Mouse (Mus musculus) heart, embryonic 11.5 days (tissue): ENCODE measurements around the gene Cacna1f. TPM values are rescaled to one million over a fixed set of nuclear protein-coding genes. Genes with fewer than 3 reads are reported as not detected.

Source experiments
- ATAC-seq: fragments of 200-750 bp; cut with Nextera tagmentation; replicated peaks from 2 replicates; pipeline ENCODE4 v1.8.0; 2017; ENCODE audit warnings: moderate library complexity; ENCODE audit not compliant: insufficient number of reproducible peaks, low FRiP score, low TSS enrichment
- H3K27ac ChIP-seq: fragments of 300-500 bp; sonication (generic); 2 replicates; pipeline ENCODE4 v1.5.1; 2014; ENCODE audit warnings: mild to moderate bottlenecking, low read depth, low read length
- H3K27me3 ChIP-seq: fragments of 300-500 bp; sonication (generic); 2 replicates; pipeline ENCODE4 v1.6.1; 2014; ENCODE audit warnings: mild to moderate bottlenecking, low read length, mixed read lengths; ENCODE audit not compliant: control insufficient read depth, insufficient read depth
- H3K36me3 ChIP-seq: fragments of 300-500 bp; sonication (generic); 2 replicates; pipeline ENCODE4 v1.6.1; 2014; ENCODE audit warnings: mild to moderate bottlenecking, low read length, moderate library complexity, mixed read lengths; ENCODE audit not compliant: control insufficient read depth, insufficient read depth
- H3K4me1 ChIP-seq: fragments of 300-500 bp; sonication (generic); 2 replicates; pipeline ENCODE4 v1.6.1; 2014; ENCODE audit warnings: low read length; ENCODE audit not compliant: control insufficient read depth, insufficient read depth
- H3K4me2 ChIP-seq: fragments of 300-500 bp; sonication (generic); 2 replicates; pipeline ENCODE4 v1.6.1; 2014; ENCODE audit warnings: mild to moderate bottlenecking, moderate library complexity
- H3K4me3 ChIP-seq: fragments of 300-500 bp; sonication (generic); 2 replicates; pipeline ENCODE4 v1.5.1; 2014; ENCODE audit warnings: low read depth, low read length
- H3K9ac ChIP-seq: fragments of 300-500 bp; sonication (generic); 2 replicates; pipeline ENCODE4 v1.6.1; 2014; ENCODE audit warnings: mild to moderate bottlenecking, low read depth, low read length, moderate library complexity
- H3K9me3 ChIP-seq: fragments of 300-500 bp; sonication (generic); replicated peaks from 2 replicates; pipeline ENCODE4 v1.6.1; 2016; ENCODE audit warnings: low read length; ENCODE audit not compliant: control insufficient read depth
- WGBS: fragments of 180-500 bp; shearing (Covaris S2); extraction: QIAGEN DNeasy Blood & Tissue Kit; methylation state at CpG from one replicate; pipeline ENCODE4 v1.1.7; 2014; ENCODE audit not compliant: insufficient replicate concordance; 5-methylcytosine and 5-hydroxymethylcytosine counted together
- polyA plus RNA-seq: library from polyadenylated mRNA; unstranded; fragments of >200 nt; fragmentation: Nextera tagmentation; extraction: Ambion mirVana; gene quantifications from 2 replicates; pipeline ENCODE4 v1.2.1, GENCODE M21; 2014

Cacna1f gene
- not detected in 2 replicates for polyA plus RNA-seq

DNA sequence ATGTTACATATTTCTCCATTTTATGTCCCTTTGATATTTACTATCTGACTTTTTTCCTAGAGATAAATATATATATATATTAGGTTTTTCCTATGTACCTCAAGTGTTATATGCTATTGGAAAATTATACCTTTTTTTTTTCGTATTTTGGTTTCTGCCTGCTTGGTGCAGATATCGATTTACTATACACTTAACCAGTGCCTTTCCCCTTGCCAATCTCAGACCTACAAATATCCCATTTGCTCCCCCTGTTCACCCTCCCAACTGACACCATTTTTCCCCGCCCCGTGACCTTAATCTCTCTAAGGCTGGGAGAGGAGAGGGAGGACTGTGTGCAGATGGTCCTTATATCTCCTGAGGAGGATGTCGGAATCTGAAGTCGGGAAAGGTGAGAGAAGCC lies at the start of gene Cacna1f:
TSS of gene Cacna1f (plus strand) at position 301 of the 400 bp plus-strand sequence.
- Histone ChIP-seq H3K27me3 (peaks cover 3% of the 10 kb centered on the region; the same call in 1 of the 2 replicates), H3K4me3 (no peak within 1 kb of the TSS), H3K9me3 (no peaks in the 10 kb centered on the region), H3K4me1 (no peaks in the 10 kb centered on the region), H3K27ac (no peak within 1 kb of the TSS), H3K9ac (no peak within 1 kb of the TSS), H3K36me3 (no peaks in the 10 kb centered on the region), H3K4me2 (no peak within 1 kb of the TSS)
- 61% methylated on average over 6 of the region's 6 CpGs for WGBS
- ATAC-seq = no peak

DNA sequence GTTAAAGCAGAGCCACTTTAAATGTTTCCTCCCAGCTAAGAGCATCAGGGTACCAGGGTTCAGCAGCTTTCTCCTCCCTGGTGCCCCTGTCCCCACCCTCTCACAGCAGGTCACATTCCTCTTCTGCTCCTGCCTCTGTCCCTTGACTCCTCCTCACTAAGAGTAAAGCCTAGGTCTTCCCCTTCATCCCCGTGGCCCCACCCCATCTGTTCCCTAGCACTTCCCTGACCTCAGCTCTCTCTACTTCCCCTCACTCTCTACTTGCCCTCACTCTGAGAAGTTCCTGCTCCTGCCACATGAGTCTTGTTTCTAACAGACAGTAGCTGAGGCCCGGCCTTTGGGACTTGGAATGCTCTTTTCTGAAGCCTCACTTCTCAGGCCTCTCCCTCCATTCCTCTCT lies 43.8 kb upstream of the Cacna1f start:
- no peak overlapping the region for H3K4me2 ChIP-seq
- no peaks in the 10 kb centered on the region for H3K36me3 ChIP-seq
- H3K9me3 ChIP-seq = no peaks in the 10 kb centered on the region
- 28% methylated on average over 2 of the region's 2 CpGs for WGBS
- H3K9ac ChIP-seq = no peak overlapping the region
- H3K27ac ChIP-seq = no peak overlapping the region
- H3K27me3 ChIP-seq = no peaks in the 10 kb centered on the region
- no peaks in the 10 kb centered on the region for H3K4me1 ChIP-seq
- no peak for ATAC-seq
- H3K4me3 ChIP-seq = no peak overlapping the region

DNA sequence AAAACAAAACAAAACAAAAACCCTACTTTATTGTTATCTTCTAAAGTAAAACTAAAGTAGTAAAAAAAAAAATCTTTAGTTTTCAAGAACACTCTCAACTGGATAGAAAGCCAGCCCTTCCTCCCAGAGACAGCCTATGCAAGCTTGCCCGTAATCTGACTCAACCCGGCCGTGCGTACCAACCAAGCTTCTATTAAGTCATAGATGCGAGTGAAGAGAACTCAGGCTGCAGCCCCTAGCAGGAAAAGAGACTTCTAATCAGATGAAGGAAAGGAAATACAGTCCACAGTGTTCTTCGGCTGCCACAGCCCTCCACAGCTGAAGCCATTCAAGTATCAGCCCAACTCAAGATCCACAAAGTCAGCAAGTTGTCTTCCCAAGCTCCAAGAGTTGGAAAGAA lies 40.5 kb upstream of the Cacna1f start:
- H3K4me1 ChIP-seq = no peaks in the 10 kb centered on the region

DNA sequence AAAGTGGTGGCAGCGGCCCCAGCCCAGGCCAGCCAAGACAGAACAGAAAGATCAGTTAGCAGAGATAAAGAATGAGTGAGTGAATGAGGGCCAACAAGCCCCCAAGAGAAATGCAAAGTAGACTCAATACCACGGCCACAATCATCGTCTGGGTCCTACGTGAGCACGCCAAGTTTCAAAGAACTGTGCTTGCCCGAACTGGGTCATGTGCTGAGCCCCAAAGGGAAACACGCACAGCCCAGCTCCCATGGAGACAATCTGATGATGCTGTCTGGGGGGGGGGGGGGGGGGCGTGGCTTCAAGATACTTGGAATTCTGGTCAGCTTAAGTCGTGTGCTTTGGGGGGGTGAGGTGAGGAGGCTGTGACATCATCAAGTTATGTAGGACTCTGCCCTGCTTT lies 39.4 kb upstream of the Cacna1f start:
- Histone ChIP-seq H3K27me3 (no peaks in the 10 kb centered on the region), H3K4me1 (no peaks in the 10 kb centered on the region), H3K4me2 (no peak overlapping the region), H3K9me3 (no peaks in the 10 kb centered on the region), H3K27ac (no peak overlapping the region), H3K9ac (no peak overlapping the region), H3K36me3 (no peaks in the 10 kb centered on the region), H3K4me3 (no peak overlapping the region)
- 61% methylated on average over 8 of the region's 9 CpGs for WGBS
- ATAC-seq = no peak

More for the DNA sequence above, 40.5 kb upstream of the Cacna1f start:
- Histone ChIP-seq H3K4me2 (no peak overlapping the region), H3K36me3 (no peaks in the 10 kb centered on the region), H3K27me3 (no peaks in the 10 kb centered on the region), H3K27ac (no peak overlapping the region), H3K9ac (no peak overlapping the region), H3K9me3 (no peaks in the 10 kb centered on the region), H3K4me3 (no peak overlapping the region)
- 63% methylated on average over 6 of the region's 6 CpGs for WGBS
- no peak for ATAC-seq

GRCm38 (mm10) chrX:7570481-7571175 lies 36.3 kb upstream of the Cacna1f start:
- Histone ChIP-seq H3K27me3 (no peaks in the 10 kb centered on the region), H3K4me2 (no peak overlapping the region), H3K9me3 (no peaks in the 10 kb centered on the region), H3K36me3 (no peaks in the 10 kb centered on the region), H3K4me3 (no peak overlapping the region), H3K4me1 (peaks cover 6% of the 10 kb centered on the region; the same call in 1 of the 2 replicates), H3K27ac (no peak overlapping the region), H3K9ac (no peak overlapping the region)
- WGBS = 57% methylated on average over 7 of the region's 7 CpGs
- no peak for ATAC-seq

DNA sequence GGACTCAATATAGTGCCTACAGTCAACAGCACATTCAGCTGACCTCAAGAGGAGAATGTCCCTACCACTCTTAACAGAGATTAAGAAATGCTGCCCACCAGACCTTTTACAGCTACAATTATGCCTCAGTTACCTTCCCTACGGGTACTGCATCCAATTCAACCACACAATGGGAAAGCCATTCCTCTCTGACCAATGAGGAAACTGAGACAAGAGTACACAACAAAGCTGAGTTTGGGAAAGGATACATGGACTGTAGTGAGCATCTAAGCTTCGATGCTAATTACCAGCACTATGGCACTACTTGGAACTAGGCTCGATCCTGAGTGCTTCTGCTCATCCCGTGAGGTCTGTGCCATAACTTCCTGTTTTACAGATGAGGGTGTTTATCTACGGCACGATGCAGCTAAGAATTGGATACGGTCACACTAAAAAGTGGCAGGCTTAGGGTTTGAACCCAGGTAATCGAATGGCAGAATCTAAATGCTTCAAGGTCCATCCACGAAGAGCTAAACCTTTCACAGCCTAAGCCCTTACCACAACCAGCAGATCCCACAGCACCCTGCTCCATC lies 35.2 kb upstream of the Cacna1f start:
- no peaks in the 10 kb centered on the region for H3K36me3 ChIP-seq
- no peak overlapping the region for H3K9ac ChIP-seq
- ATAC-seq = no peak
- H3K27ac ChIP-seq = no peak overlapping the region
- H3K4me2 ChIP-seq = no peak overlapping the region; the same call in 1 of the 2 replicates
- 82% methylated on average over 9 of the region's 9 CpGs for WGBS
- no peaks in the 10 kb centered on the region for H3K9me3 ChIP-seq
- H3K4me3 ChIP-seq = no peak overlapping the region
- no peaks in the 10 kb centered on the region for H3K27me3 ChIP-seq
- H3K4me1 ChIP-seq = peaks cover 6% of the 10 kb centered on the region; the same call in 1 of the 2 replicates

GRCm38 (mm10) chrX:7572466-7572865 lies 34.4 kb upstream of the Cacna1f start:
- Histone ChIP-seq H3K27me3 (no peaks in the 10 kb centered on the region), H3K4me1 (peaks cover 6% of the 10 kb centered on the region; the same call in 1 of the 2 replicates), H3K9ac (no peak overlapping the region), H3K4me2 (peak overlapping the region; percentile 69), H3K27ac (no peak overlapping the region), H3K36me3 (no peaks in the 10 kb centered on the region), H3K9me3 (no peaks in the 10 kb centered on the region), H3K4me3 (peak overlapping the region; percentile 54; the same call in 1 of the 2 replicates)
- WGBS = 54% methylated on average over 10 of the region's 10 CpGs
- no peak for ATAC-seq

DNA sequence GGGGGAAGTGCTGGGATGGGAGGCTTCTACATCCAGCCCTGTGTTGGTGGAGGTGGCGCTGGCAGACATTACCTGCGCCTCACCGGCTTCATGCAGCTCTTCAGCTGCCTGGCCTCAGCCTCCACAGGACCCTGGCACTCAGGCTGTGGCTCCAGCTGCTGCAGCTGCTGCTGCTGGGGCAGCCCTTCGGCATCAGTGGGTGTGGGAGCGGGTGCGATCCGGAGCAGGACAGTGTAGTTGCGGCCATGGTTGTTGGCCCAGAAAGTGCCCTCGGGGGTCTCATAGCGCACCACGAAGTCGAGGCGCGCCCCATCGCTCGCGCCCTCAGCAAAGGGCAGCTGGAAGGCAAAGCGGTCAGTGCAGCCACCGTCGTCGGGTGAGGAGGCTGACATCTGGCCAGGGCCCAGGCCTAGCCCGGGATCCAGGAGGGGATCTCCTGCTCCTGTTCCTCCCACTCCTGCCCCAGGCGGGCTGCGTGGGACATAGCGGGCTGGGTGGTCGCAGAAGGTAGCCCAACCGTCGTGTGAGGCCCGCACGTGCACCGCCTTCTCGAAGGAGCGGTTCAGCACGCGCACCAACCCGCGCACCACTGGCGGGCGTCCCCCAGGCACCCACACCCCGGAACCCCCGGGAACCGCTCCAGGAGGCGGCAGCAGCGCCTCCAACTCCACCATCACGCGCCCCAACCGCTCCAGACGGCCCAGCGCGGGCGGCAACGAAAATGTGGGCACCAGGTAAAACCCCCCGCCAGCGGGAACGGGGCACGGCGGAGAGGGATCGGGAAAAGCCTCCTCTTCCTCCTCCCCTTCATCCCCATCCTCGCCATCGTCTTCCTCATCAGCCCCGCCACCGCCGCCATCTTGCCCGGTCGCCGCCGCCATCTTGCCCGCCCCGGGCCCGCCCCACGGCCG lies 33.5 kb upstream of the Cacna1f start, which contains the start of gene Foxp3:
TSS of gene Foxp3 (plus strand) at position 469 of the 911 bp plus-strand sequence.
- H3K4me1 ChIP-seq = peaks cover 6% of the 10 kb centered on the region; the same call in 1 of the 2 replicates
- WGBS = 26% methylated on average over 51 of the region's 72 CpGs
- peak within 1 kb of the TSS; percentile 69 for H3K4me2 ChIP-seq
- H3K36me3 ChIP-seq = no peaks in the 10 kb centered on the region
- peak within 1 kb of the TSS; percentile 54 for H3K4me3 ChIP-seq
- H3K9ac ChIP-seq = peak within 1 kb of the TSS; percentile 71
- ATAC-seq = peak; percentile 59; the same call in 1 of the 2 replicates
- no peaks in the 10 kb centered on the region for H3K9me3 ChIP-seq
- no peaks in the 10 kb centered on the region for H3K27me3 ChIP-seq
- peak within 1 kb of the TSS; percentile 78 for H3K27ac ChIP-seq
